Mouse (Mus musculus) liver, postnatal 0 days (tissue): ENCODE data around the gene Cacna2d2.

Experiments used
- CTCF ChIP-seq: sonication (generic); IDR thresholded peaks from 2 replicates; pipeline ENCODE4 v1.5.1; 2016; ENCODE audit warnings: antibody characterized with exemption, low read depth
- EP300 ChIP-seq: IDR thresholded peaks from 2 replicates; pipeline ENCODE4 v1.6.1; 2016; ENCODE audit warnings: antibody characterized with exemption, low read depth, mild to moderate bottlenecking

DNA sequence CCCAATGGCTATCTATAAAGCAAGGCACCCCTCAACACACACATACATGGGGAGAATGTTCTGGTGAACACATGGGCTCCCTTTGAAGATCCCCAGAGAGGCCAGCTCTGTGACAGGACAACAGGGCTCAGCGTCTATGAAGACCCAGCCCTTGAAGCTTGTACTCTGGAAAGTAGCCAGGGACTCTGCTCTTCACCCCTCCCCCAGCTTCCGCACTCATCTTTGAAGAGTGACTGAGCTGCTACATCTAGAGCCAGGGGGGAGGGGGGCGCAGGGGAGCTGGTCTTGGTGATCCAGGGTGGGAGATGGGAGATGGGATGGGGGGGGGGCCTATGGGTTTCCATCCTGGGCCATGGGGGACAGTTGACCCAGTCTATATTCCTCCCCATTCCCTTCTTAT, 33.1 kb downstream of the Cacna2d2 start:
- TF ChIP-seq CTCF (no peak), EP300 (no peak)
